Mouse (Mus musculus): Measurements from ENCODE around the gene Zbp1.
A peak's percentile ranks its signal among the peaks of the same experiment; 100 is the strongest.

Gene Zbp1

DNA sequence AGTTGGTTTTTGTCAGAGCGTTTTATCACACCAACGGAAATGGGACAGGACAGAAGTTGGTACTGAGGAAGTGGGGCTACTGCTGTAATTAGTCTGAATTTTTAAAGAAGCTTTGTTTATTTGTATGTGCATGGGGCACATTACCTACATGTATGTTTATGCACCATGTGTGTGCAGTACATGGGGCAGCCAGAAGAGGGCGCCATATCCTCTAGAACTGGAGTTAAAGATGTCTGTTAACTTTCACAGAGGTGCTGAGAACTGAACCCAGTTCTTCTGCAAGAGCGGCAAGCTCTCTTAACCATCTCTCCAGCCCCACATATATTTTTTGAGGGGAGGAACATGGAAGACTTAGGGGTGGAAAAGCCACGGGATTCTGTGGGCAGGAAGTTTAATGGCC lies 43.0 kb downstream of the Zbp1 start:
- DNase-seq = no peak

DNA sequence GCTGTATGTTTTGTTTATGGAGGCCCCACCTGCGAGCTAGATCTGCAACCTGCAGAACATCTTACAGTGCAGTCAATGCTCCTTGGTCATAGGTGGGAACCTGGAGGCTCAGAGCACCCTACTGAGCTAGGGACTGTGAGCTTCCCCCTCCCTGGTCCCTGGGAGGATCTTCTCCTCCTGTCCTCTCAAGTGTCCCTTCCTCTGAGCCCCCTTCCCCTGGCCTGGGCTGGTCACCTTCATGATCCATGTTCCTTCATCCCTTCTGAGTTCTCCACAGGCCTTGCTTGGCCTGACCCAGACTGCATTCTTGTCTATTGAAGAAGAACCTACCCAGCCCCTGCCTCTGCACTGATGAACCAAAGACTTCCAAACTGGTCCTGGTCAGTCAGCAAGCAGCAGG lies 44.2 kb downstream of the Zbp1 start:
- DNase-seq = no peak

DNA sequence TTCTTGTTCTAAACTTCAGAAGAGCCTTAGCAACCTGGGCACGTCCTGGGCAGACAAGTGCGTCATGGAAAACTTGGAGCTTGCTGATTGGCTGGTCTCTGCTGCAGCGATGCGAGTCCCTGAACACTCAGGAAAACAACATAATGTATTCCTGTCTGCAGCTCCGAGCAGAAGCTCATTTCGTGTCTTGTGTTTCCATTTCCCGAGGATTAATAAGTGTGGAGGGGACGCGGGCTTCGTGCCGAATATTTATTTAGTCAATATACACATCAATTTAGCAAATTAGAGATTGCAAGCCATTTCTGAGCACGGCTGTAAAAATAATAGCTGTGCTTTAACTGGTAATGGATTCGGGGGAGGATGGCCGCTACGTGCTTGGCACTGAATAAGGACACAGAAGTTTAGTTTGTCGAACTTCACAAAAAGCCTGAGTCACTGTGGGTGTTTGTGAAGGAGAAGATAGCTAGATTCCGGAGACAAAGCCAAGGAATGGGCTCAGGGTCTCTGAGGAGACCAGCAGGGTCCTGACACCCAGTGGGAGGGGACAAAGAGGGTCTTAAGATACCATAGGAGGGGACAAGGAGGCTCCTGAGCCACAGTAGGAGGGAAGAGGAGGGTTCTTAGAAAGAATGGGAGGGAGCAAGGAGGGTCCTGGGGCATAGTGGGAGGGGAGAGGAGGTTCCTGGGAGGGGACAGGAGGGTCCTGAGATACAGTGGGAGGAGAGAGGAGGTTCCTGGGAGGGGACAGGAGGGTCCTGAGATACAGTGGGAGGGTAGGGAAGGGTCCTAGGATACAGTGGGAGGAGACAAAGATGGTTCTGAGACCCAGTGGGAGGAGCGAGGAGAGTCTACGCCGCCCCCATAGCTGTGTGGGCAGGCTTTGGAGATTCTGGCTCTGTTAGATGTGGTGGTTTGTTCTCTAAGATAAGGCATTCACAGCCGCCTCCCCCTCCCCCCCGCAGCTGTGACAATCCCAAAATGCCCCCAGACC lies 44.9 kb downstream of the Zbp1 start:
- peak; percentile 46 to 50 for DNase-seq

DNA sequence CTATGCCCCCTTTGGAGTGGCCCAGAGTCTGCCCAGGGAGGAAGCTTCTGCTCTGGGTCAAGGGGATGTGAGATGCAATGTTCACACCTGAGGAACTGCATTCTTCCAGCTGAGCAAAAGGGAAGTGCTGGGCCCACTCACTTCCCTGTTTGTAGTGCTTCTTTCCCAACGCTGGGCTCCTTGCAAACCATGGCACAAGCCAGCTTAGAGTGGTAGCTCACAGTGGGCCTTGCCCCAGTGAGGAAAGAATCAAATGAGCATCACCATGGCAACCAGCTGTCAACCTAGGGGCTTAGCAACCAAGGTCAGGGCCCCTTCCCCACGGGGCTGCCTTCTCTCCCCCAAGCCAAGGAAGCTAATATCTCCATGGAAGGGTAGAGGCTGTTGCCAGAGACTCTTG lies 45.7 kb downstream of the Zbp1 start:
- peak in 1 of 2 experiments; percentile 53 for DNase-seq

- no peak for DNase-seq
Measured at GRCm38 (mm10) chr2:173172386-173172785, 46.3 kb downstream of the Zbp1 start.

DNA sequence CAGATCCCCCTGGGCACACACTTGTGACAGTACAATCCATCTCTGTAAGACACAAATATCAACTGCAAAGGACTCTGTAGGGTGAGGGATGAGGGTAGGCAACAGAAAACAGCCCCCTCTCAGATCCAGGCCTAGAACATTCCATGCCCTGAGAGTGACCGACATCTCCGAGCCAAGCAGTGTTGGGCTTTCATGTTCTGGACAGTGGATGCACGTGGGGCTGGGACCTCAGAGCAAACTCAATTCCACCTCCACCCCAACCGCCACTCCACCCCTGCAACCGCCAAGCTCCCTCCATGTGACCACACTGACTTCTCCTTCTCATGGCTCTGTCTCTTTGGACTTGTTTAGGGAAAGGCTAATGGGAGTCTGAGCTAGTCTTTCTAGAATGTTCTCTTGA lies 46.8 kb downstream of the Zbp1 start:
- no peak for DNase-seq

DNA sequence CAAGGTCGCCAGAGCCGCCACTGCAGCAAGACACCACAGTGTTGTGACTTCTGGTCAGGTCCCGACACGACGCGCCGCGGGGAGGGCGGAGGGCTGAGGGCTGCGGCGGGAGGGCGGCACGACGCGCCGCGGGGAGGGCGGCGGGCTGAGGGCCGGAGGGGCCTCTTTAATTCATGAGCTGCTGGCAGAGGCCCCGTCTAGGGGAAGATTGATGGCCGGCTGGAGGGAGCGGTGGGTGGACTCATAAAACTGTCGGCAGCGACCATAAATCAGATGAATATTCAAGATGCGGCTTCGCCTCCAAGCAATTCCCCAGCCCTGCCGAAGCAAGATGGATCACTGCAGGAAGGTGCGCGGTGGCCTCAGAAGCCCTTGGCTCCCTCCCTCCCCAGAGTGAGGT lies 47.3 kb downstream of the Zbp1 start:
- DNase-seq = peak in 1 of 2 experiments; percentile 62

DNA sequence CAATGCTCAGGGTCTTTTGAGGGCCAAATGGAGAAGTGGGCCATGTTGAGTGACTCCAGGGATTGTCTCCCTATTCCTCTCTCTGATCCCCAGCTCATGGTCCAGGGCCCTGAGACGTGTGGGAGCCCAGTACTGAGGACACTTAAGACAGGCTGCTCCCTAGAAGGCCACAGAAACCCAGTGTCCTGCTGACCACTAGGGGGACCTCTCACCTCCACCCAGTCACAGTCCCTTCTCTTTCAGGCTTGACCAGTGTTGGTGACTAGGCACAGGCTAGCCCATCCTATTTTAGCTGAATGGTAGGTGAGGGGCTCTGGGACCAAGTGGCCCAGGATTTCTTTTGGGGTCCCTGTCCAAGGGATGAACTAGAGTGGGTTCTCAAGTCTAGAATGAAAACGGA lies 48.0 kb downstream of the Zbp1 start:
- DNase-seq = no peak

DNA sequence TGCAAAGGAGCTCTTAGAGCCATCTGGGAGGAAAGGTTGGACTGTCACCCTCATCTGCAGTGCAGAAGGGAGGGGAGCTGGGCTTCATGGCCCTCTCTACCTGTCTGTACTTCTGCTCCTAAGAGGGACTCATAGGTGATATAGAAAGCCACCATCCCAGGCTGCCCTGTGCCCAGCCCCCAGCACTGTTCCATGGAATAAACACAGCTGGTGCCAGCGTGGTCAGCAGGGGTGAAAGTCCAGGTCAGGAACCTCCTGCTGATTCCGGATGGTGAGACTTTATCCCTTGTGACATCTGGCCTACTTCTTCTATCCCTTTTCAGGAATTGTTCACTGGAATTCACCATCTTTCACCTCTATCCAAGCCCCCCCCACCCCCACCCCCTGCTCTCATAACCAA lies 48.6 kb downstream of the Zbp1 start:
- no peak for DNase-seq

GRCm38 (mm10) chr2:173168411-173168851 lies 50.3 kb downstream of the Zbp1 start:
- no peak for DNase-seq

DNA sequence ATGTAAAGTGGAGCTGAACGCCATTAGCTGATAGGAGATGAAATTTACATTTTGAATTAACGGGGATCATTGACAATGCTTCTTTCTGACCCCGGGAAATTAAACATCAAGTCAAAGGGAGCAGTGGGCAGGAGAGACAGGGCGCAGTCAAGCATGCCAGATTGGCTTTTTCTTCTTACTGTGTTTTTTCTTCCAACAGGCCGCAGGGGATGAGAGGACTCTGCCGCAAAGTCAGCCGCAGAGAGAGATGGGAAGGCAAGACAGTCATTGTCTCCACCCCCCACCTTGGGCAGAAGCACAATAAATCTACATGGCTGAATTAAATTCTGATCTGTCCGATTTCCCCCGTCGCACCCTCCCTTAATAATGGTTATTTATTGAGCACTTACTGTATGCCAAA lies 53.4 kb downstream of the Zbp1 start:
- DNase-seq = no peak

GRCm38 (mm10) chr2:173164946-173165345 lies 53.8 kb downstream of the Zbp1 start:
- no peak for DNase-seq

DNA sequence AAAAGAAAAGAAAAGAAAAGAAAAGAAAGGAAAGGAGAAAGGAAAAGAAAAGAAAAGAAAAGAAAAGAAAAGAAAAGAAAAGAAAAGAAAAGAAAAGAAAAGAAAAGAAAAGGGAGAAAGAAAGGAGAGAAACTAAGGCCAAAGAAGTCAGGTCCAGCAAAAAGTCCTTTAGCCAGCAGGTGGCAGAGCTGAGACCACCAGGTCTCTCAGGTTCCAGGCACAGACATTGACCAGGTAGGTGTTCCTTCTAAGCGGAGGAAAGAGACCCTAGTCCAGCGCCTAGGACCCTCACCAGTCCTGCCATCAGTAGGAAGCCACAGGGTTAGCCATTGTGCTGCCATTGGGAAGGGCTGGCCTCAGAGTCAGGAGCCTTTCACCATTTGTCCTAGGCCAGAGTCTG lies 54.4 kb downstream of the Zbp1 start:
- DNase-seq = peak; percentile 59 to 67

DNA sequence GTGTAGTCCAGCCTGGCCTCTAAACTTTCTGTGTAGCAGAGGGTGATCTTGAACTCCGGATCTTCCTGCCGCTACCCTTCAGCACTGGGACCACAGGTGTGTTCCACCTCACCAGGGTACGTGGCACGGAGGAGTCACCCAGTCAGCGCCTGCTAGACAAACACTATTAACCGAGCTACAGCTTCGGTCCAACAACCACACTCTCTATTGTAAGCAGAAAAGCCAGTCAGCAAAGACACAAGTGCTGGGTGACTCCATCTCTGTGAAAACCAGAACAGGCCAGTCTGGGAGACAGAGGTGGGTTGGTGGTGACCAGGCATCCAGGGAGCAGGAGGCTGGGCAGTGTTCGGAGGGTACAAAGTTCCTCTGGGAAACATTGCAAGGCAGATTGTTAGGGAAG lies 55.3 kb downstream of the Zbp1 start:
- DNase-seq = no peak

DNA sequence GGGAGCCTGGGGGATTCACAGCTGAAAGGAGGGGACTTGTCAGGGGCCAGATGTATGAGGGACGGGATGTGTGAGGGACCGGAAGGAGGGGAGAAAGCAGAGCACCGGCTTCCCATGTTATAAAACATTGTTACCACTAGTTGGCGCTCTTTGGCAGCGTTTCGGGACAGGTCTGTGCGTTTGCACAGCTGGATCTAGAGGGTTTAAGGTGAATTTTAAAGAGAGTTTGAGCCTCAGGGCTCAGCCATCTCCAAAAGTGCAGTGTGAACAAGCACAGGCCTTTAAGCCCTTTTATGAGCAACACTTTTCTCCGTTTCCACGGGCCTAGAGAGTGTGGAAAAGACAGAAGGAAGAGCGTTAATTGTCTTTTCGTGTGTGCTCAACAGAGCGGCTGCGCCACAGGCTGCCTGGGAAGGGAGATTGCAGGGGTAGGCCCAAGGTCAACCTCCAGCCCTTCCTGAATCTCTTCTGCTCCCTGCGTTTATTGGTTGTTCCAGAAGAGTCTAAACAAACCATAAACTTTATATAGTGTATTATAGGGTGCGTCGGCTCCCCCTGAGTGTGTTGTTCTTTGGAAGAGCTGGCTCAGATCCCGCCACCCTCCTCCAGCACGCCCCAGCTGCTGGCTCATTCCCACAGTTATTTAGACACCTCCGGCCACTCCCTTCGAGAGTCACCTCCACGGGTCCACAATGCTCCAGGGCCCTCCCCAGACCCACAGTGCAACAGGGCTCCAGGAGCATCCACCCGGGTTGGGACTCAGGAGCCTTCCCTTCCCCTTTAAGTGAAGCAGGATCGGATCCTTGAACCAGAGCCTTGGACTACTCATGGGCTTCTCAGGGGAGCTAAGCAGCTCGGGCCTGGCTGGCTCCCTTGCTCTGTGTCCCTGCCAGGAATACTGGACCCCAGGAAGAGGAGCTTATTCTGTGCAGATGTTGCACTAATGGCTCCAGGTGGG lies 59.1 kb downstream of the Zbp1 start:
- DNase-seq = peak; percentile 62

- no peak for DNase-seq
Measured at GRCm38 (mm10) chr2:173158390-173159055, 60.2 kb downstream of the Zbp1 start.

- DNase-seq = no peak
Measured at GRCm38 (mm10) chr2:173157871-173158270, 60.9 kb downstream of the Zbp1 start.

GRCm38 (mm10) chr2:173157376-173157775 lies 61.3 kb downstream of the Zbp1 start:
- no peak for DNase-seq

- DNase-seq = no peak
Measured at GRCm38 (mm10) chr2:173156923-173157322, 61.8 kb downstream of the Zbp1 start.
